Mouse (Mus musculus): ENCODE results near the gene Cenps. TPM values are rescaled to one million over a fixed set of nuclear protein-coding genes. Genes with fewer than 3 reads are reported as not detected.

Gene Cenps
- polyA plus RNA-seq (2012; rRNA removed), result 0.75 and 1.1 TPM in 2 replicates

DNA sequence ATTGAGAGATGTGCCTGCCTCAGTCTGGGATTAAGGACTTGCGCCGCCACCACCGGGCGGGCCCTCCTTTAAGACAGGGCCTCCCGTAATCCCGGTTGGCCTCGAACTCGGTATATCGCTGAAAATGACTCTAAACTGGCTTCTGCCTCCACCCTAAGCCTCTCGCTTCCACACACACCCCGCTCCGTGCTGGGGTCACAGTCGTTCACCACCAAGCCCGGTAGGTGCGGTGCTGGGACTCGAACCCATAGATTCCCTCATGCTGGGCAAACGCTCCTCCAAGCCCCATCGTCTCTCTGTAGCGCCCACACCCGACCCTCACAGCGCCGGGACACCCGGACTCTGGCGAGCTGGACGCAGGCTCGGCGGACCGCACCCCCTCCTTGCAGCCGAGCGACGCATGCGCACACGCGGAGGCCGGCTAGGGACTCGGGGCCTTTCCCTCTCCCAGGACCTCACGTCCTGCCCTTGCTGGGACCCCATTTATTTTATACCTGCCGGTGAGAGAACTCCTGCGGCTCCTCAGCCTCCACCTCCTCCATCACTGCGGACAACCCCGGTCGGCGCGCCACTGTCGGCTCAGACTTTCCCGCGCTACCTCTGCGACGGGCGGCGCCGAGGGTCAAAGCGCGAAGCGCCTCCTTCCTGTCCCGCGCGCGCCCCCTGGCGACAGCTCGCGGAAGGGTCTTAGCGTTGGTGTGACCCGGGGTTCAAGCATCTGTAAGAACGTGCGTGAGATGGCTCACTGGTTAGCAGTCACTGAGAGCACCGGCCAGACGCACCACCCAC, at the start of gene Cenps:
TSS of gene Cenps (minus strand) at position 648 of the 789 bp plus-strand sequence.
- TF ChIP-seq POLR2A (IDR thresholded peaks at IDR 0.05; ENCODE audit: low read depth, low read length) (no peak), CTCF (conservative IDR thresholded peaks at IDR 0.05; ENCODE audit: insufficient read depth, insufficient read length, low read depth, low read length) (peak; percentile 80)
- H3K36me3 ChIP-seq (ENCODE audit: control insufficient read depth, insufficient read depth, low read length), result no peaks in the 10 kb centered on the region
- H3K4me1 ChIP-seq (ENCODE audit: control insufficient read depth, insufficient read depth, low read length), result no peaks in the 10 kb centered on the region
- no peak within 1 kb of the TSS for H3K27ac ChIP-seq (ENCODE audit: insufficient read depth, low read depth, low read length)
- 2% methylated on average over 68 of the region's 68 CpGs for WGBS
- peak within 1 kb of the TSS; percentile 77 for H3K4me3 ChIP-seq (ENCODE audit: insufficient read depth, low read depth, low read length)
- no peaks in the 10 kb centered on the region for H3K27me3 ChIP-seq (replicated peaks; ENCODE audit: control insufficient read depth, insufficient read depth, low read length)
- DNase-seq, result peak; percentile 92

DNA sequence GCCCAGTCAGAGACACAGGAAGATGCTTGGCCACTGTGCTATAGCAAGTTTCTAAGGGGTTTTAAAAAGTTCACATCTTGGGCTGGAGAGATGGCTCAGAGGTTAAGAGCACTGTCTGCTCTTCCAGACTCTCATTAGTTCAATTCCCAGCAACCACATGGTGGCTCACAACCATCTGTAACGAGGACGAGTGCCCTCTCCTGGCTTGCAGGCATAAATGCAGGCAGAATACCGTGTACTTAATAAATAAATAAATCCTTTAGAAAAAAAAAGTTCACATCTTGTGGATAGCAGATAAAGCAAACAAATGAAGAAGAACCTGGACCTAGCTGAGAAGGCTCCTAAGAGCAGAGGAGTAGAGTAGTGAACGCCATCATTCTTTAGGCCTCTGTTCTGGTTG, 45.3 kb upstream of the Cenps start:
- TF ChIP-seq POLR2A (IDR thresholded peaks at IDR 0.05; ENCODE audit: low read depth, low read length) (no peak), CTCF (conservative IDR thresholded peaks at IDR 0.05; ENCODE audit: insufficient read depth, insufficient read length, low read depth, low read length) (peak; percentile 62)
- Histone ChIP-seq H3K27me3 (replicated peaks; ENCODE audit: control insufficient read depth, insufficient read depth, low read length) (no peaks in the 10 kb centered on the region), H3K27ac (ENCODE audit: insufficient read depth, low read depth, low read length) (no peak overlapping the region), H3K4me1 (ENCODE audit: control insufficient read depth, insufficient read depth, low read length) (peaks cover under 1% of the 10 kb centered on the region; the same call in 1 of the 2 replicates), H3K36me3 (ENCODE audit: control insufficient read depth, insufficient read depth, low read length) (peaks cover 4% of the 10 kb centered on the region), H3K4me3 (ENCODE audit: insufficient read depth, low read depth, low read length) (no peak overlapping the region)
- DNase-seq, result peak; percentile 29
- 66% methylated on average over 4 of the region's 4 CpGs for WGBS

DNA sequence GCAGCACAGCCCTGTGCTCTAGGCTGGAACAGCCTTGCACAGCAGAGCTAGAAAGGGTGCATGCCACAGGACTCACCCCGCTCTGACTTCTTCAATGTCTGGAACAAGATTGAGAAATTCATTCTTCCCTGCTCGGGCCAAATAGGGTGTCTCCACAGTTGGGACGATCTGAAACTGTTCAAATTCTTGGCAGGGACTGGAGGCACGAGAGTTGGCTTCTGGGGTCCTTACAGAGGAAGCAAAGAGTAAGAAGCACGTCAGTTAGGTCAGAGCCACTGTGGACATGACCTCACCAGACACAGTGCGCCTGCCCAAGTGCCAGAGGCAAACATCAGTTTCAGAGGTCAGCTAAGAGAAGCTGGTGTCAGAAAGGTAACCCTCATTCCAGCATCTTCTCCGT, 44.8 kb upstream of the Cenps start:
- TF ChIP-seq CTCF (conservative IDR thresholded peaks at IDR 0.05; ENCODE audit: insufficient read depth, insufficient read length, low read depth, low read length), result no peak
- no peak for TF ChIP-seq POLR2A (IDR thresholded peaks at IDR 0.05; ENCODE audit: low read depth, low read length)
- WGBS, result 74% methylated on average over 7 of the region's 7 CpGs
- Histone ChIP-seq H3K4me3 (ENCODE audit: insufficient read depth, low read depth, low read length) (no peak overlapping the region), H3K36me3 (ENCODE audit: control insufficient read depth, insufficient read depth, low read length) (peaks cover 4% of the 10 kb centered on the region), H3K27me3 (replicated peaks; ENCODE audit: control insufficient read depth, insufficient read depth, low read length) (no peaks in the 10 kb centered on the region), H3K27ac (ENCODE audit: insufficient read depth, low read depth, low read length) (no peak overlapping the region), H3K4me1 (ENCODE audit: control insufficient read depth, insufficient read depth, low read length) (peaks cover 3% of the 10 kb centered on the region; the same call in 1 of the 2 replicates)
- DNase-seq, result no peak

DNA sequence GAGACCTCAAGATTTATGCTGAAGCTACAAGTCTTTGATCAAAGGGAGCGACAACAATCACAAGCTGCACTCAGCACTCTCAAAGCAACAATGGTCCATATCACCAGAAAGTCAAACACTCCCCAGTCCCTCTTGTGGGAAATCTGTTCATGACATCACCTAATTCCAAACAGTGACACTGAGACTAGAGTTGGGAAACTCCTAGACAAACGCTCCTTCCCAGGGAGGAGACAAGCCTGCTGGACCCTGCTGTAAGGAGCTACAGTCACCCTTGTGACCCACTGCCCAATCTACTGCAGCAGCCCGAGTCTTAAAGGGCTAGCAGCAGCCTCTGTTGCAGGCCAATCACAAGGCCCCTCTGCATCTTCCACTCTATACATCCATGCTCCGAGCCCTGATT, 42.1 kb upstream of the Cenps start:
- Histone ChIP-seq H3K4me3 (ENCODE audit: insufficient read depth, low read depth, low read length) (no peak overlapping the region), H3K36me3 (ENCODE audit: control insufficient read depth, insufficient read depth, low read length) (peaks cover 4% of the 10 kb centered on the region), H3K27me3 (replicated peaks; ENCODE audit: control insufficient read depth, insufficient read depth, low read length) (no peaks in the 10 kb centered on the region), H3K4me1 (ENCODE audit: control insufficient read depth, insufficient read depth, low read length) (peaks cover 3% of the 10 kb centered on the region), H3K27ac (ENCODE audit: insufficient read depth, low read depth, low read length) (no peak overlapping the region)
- TF ChIP-seq POLR2A (IDR thresholded peaks at IDR 0.05; ENCODE audit: low read depth, low read length) (no peak), CTCF (conservative IDR thresholded peaks at IDR 0.05; ENCODE audit: insufficient read depth, insufficient read length, low read depth, low read length) (no peak)
- WGBS, result 61% methylated on average over 4 of the region's 4 CpGs
- no peak for DNase-seq

DNA sequence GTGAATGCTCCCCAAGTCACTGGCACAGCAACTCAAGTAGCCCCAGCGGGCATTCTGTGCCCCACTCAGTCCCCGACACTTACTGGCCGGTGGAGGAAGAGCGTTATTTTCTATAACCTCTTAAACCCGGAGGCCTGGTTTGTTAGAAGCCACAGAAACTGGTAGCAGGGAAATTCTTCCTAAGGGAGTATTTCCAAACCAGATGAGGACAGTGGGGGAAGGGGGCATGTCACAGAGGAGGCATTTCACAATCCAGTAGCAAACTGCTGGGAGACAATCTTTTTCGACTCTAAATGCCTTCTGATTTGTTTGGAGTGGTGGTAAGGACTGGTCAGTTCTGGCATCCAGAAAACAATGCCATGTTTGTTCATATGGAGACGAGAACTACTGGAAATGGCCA, 41.7 kb upstream of the Cenps start:
- Histone ChIP-seq H3K36me3 (ENCODE audit: control insufficient read depth, insufficient read depth, low read length) (peaks cover 4% of the 10 kb centered on the region), H3K27me3 (replicated peaks; ENCODE audit: control insufficient read depth, insufficient read depth, low read length) (no peaks in the 10 kb centered on the region), H3K27ac (ENCODE audit: insufficient read depth, low read depth, low read length) (no peak overlapping the region), H3K4me1 (ENCODE audit: control insufficient read depth, insufficient read depth, low read length) (peaks cover 3% of the 10 kb centered on the region), H3K4me3 (ENCODE audit: insufficient read depth, low read depth, low read length) (no peak overlapping the region)
- TF ChIP-seq POLR2A (IDR thresholded peaks at IDR 0.05; ENCODE audit: low read depth, low read length) (no peak), CTCF (conservative IDR thresholded peaks at IDR 0.05; ENCODE audit: insufficient read depth, insufficient read length, low read depth, low read length) (no peak)
- DNase-seq, result no peak
- WGBS, result 81% methylated on average over 7 of the region's 7 CpGs

DNA sequence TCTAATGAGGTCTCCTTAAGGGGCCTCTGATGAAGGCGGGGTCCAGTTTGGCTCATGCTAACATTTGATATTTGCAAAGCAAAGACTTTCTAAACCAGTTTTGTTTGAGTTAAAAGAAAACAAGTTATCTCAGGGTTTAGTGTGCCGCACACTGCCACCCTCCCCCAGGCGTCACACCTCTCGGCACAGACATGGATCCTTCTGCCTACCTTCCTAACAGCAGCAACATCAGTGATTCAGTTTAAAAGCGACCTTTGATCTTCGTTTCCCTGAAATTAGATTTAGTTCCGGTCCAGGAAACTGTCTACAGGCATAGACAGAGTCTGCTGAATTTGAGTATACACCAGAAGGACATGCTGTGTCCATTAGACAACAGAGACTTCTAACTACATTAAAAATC, 40.9 kb upstream of the Cenps start:
- DNase-seq, result peak; percentile 71
- H3K36me3 ChIP-seq (ENCODE audit: control insufficient read depth, insufficient read depth, low read length), result peaks cover 4% of the 10 kb centered on the region
- no peaks in the 10 kb centered on the region for H3K27me3 ChIP-seq (replicated peaks; ENCODE audit: control insufficient read depth, insufficient read depth, low read length)
- no peak overlapping the region for H3K4me3 ChIP-seq (ENCODE audit: insufficient read depth, low read depth, low read length)
- TF ChIP-seq POLR2A (IDR thresholded peaks at IDR 0.05; ENCODE audit: low read depth, low read length) (no peak), CTCF (conservative IDR thresholded peaks at IDR 0.05; ENCODE audit: insufficient read depth, insufficient read length, low read depth, low read length) (no peak)
- WGBS, result 45% methylated on average over 7 of the region's 7 CpGs
- no peak overlapping the region for H3K27ac ChIP-seq (ENCODE audit: insufficient read depth, low read depth, low read length)
- H3K4me1 ChIP-seq (ENCODE audit: control insufficient read depth, insufficient read depth, low read length), result peaks cover 3% of the 10 kb centered on the region

DNA sequence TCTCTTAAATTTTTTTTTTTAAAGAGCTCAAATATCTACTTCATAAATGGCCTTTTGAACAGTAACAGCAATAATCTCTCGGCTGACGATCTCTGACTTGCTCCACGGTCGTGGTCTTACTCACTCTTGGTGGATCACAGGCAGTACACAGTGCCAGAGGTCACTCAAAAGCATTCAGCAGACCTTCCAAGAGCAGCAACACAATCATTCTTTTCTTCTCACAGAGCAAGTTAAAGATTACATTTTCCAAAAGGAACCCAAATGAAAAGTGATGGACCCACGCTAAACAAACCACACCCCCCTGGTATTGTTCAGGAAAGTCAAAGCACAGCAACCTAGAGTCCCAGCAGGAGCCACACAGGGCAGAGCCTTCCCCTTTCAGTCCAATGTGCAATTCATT, 39.6 kb upstream of the Cenps start:
- peak; percentile 69 for DNase-seq
- 49% methylated on average over 5 of the region's 5 CpGs for WGBS
- H3K4me3 ChIP-seq (ENCODE audit: insufficient read depth, low read depth, low read length), result no peak overlapping the region
- H3K4me1 ChIP-seq (ENCODE audit: control insufficient read depth, insufficient read depth, low read length), result peaks cover 3% of the 10 kb centered on the region
- peaks cover 4% of the 10 kb centered on the region for H3K36me3 ChIP-seq (ENCODE audit: control insufficient read depth, insufficient read depth, low read length)
- no peaks in the 10 kb centered on the region for H3K27me3 ChIP-seq (replicated peaks; ENCODE audit: control insufficient read depth, insufficient read depth, low read length)
- TF ChIP-seq CTCF (conservative IDR thresholded peaks at IDR 0.05; ENCODE audit: insufficient read depth, insufficient read length, low read depth, low read length), result no peak
- TF ChIP-seq POLR2A (IDR thresholded peaks at IDR 0.05; ENCODE audit: low read depth, low read length), result no peak
- no peak overlapping the region for H3K27ac ChIP-seq (ENCODE audit: insufficient read depth, low read depth, low read length)
